Mouse (Mus musculus): Measurements from ENCODE around the gene Grm1. TPM values are rescaled to one million over a fixed set of nuclear protein-coding genes. Genes with fewer than 3 reads are reported as not detected.

The Grm1 gene
- 0.04 TPM in 1 of 2 replicates, not detected in the other for polyA plus RNA-seq (2012; rRNA removed; ENCODE audit: low replicate concordance)

GRCm38 (mm10) chr10:11081611-11082398 is at the start of gene Grm1:
Gene Grm1 (minus strand): TSS chr10:11082356.

GRCm38 (mm10) chr10:10681048-10681447 is 401.1 kb downstream of the Grm1 start, which contains the start of gene Gm10944:
Gene Gm10944 (plus strand): TSS chr10:10681348.

Other genes starting within 250 kb of the Grm1 start
- 0.23 and 0.42 TPM in 2 replicates for gene Shprh, start 67.1 kb upstream of the Grm1 start, polyA plus RNA-seq (2012; rRNA removed; ENCODE audit: low replicate concordance)
- 0.34 and 0.52 TPM in 2 replicates for gene Fbxo30, start 199.0 kb upstream of the Grm1 start, polyA plus RNA-seq (2012; rRNA removed; ENCODE audit: low replicate concordance)

Data from duodenum, adult 2 months (tissue).